Mouse (Mus musculus) heart, postnatal 0 days (tissue): ENCODE data around the gene Plscr5.
"Not testable (repeated sequence)": the region's sequence is repeated elsewhere in the genome, so short reads cannot be mapped to it uniquely, and the experiment has no call there.

ENCODE experiments used
- CTCF ChIP-seq: IDR thresholded peaks from 2 replicates; pipeline ENCODE4 v1.5.1; 2016; ENCODE audit warnings: antibody characterized with exemption, control low read depth, low read depth
- EP300 ChIP-seq: IDR thresholded peaks from 2 replicates; pipeline ENCODE4 v1.6.1; 2016; ENCODE audit warnings: antibody characterized with exemption, low read depth

GRCm38 (mm10) chr9:92192636-92193035 lies at the start of gene Plscr5:
- not testable (repeated sequence) for TF ChIP-seq EP300, CTCF
